Mouse (Mus musculus): Measurements from ENCODE around the gene Olfr1416. TPM values are rescaled to one million over a fixed set of nuclear protein-coding genes. Genes with fewer than 3 reads are reported as not detected.

The Olfr1416 gene
- polyA plus RNA-seq, 1 experiment from 2014 or later = not detected

Small RNAs within 50 kb of the gene (microRNA-seq; reads per million reads assigned to microRNA genes)
- 3.1 reads per million, percentile 13 among the genes with 10 or more reads in this experiment for gene Mir6900

Other genes starting within 250 kb of the Olfr1416 start
- 314 and 315 TPM in 2 replicates for gene Ndufa10, start 11.3 kb downstream of the Olfr1416 start, polyA plus RNA-seq (2015; fragmentation: Nextera tagmentation; extraction: Ambion mirVana)
- not detected in 2 replicates for gene Olfr1415, start 11.0 kb upstream of the Olfr1416 start, polyA plus RNA-seq (2015; fragmentation: Nextera tagmentation; extraction: Ambion mirVana)
- gene Olfr1414, start 33.5 kb upstream of the Olfr1416 start, polyA plus RNA-seq (2015; fragmentation: Nextera tagmentation; extraction: Ambion mirVana) = not detected in 2 replicates
- not detected in 2 replicates for gene Olfr1413, start 86.2 kb upstream of the Olfr1416 start, polyA plus RNA-seq (2015; fragmentation: Nextera tagmentation; extraction: Ambion mirVana)
- not detected in 2 replicates for gene Olfr1412, start 100.7 kb upstream of the Olfr1416 start, polyA plus RNA-seq (2015; fragmentation: Nextera tagmentation; extraction: Ambion mirVana)
- gene Olfr1411, start 109.3 kb upstream of the Olfr1416 start, polyA plus RNA-seq (2015; fragmentation: Nextera tagmentation; extraction: Ambion mirVana) = not detected in 2 replicates
- gene Olfr1410, start 120.7 kb upstream of the Olfr1416 start, polyA plus RNA-seq (2015; fragmentation: Nextera tagmentation; extraction: Ambion mirVana) = not detected in 2 replicates
- not detected in 2 replicates for gene Olfr12, start 132.7 kb upstream of the Olfr1416 start, polyA plus RNA-seq (2015; fragmentation: Nextera tagmentation; extraction: Ambion mirVana)
- 577 and 633 TPM in 2 replicates for gene Cops9, start 156.9 kb upstream of the Olfr1416 start, polyA plus RNA-seq (2015; fragmentation: Nextera tagmentation; extraction: Ambion mirVana)
- gene Otos, start 163.7 kb upstream of the Olfr1416 start, polyA plus RNA-seq (2015; fragmentation: Nextera tagmentation; extraction: Ambion mirVana) = 0.26 and 0.54 TPM in 2 replicates

Data from hindbrain, embryonic 15.5 days (tissue).